Mouse (Mus musculus) naive thymus-derived CD4-positive, alpha-beta T cell, adult 5 months (primary cell): ENCODE results near the gene Pbx4. TPM values are rescaled to one million over a fixed set of nuclear protein-coding genes. Genes with fewer than 3 reads are reported as not detected.

Source experiments
- polyA plus RNA-seq: library from polyadenylated mRNA; unstranded; fragments of 100-300 nt; shearing (Covaris generic); gene quantifications from one replicate; pipeline ENCODE4 v1.2.1, GENCODE M21; 2017

Pbx4 gene
- polyA plus RNA-seq: 7.5 TPM

GRCm38 (mm10) chr8:69832298-69832853 lies at the start of gene Pbx4:
Gene Pbx4 (plus strand): TSS chr8:69832491.

GRCm38 (mm10) chr8:69790773-69791367 lies 41.4 kb upstream of the Pbx4 start, which contains the start of the genes Atp13a1 and Zfp866:
Gene Atp13a1 (plus strand): TSS chr8:69791163.
Gene Zfp866 (minus strand): TSS chr8:69791178.

GRCm38 (mm10) chr8:69808094-69808863 lies 24.0 kb upstream of the Pbx4 start, which contains the start of gene Gmip:
Gene Gmip (plus strand): TSS chr8:69808679.

GRCm38 (mm10) chr8:69822386-69823191 lies 9.7 kb upstream of the Pbx4 start, which contains the start of gene Lpar2:
Gene Lpar2 (plus strand): TSS chr8:69822429.

GRCm38 (mm10) chr8:69887289-69888243 lies 55.3 kb downstream of the Pbx4 start, which contains the start of gene Cilp2:
Gene Cilp2 (minus strand): TSS chr8:69887687.

GRCm38 (mm10) chr8:69902163-69903062 lies 70.1 kb downstream of the Pbx4 start, which contains the start of the genes Tssk6, Ndufa13 and Yjefn3:
Gene Tssk6 (plus strand): TSS chr8:69902184.
Gene Ndufa13 (minus strand): TSS chr8:69902558.
Gene Yjefn3 (minus strand): TSS chr8:69902712.

Other genes starting within 250 kb of the Pbx4 start
- gene Zfp868, start 206.9 kb upstream of the Pbx4 start, polyA plus RNA-seq: 47.5 TPM
- gene Zfp964, start 178.0 kb upstream of the Pbx4 start, polyA plus RNA-seq: 0.16 TPM
- 104 TPM for gene Zfp869, start 121.8 kb upstream of the Pbx4 start, polyA plus RNA-seq
- 7.9 TPM for gene Zfp963, start 82.5 kb upstream of the Pbx4 start, polyA plus RNA-seq
- gene Gm20422, start 57.6 kb upstream of the Pbx4 start, polyA plus RNA-seq: 1.2 TPM
- gene Atp13a1, start 41.3 kb upstream of the Pbx4 start, polyA plus RNA-seq: 109 TPM
- gene Zfp866, start 41.3 kb upstream of the Pbx4 start, polyA plus RNA-seq: 30.1 TPM
- 168 TPM for gene Gmip, start 23.8 kb upstream of the Pbx4 start, polyA plus RNA-seq
- gene Lpar2, start 10.1 kb upstream of the Pbx4 start, polyA plus RNA-seq: 0.06 TPM
- gene Cilp2, start 55.2 kb downstream of the Pbx4 start, polyA plus RNA-seq: not detected
- gene Tssk6, start 69.7 kb downstream of the Pbx4 start, polyA plus RNA-seq: 1.3 TPM
- gene Ndufa13, start 70.1 kb downstream of the Pbx4 start, polyA plus RNA-seq: 80.1 TPM
- 1.7 TPM for gene Yjefn3, start 70.2 kb downstream of the Pbx4 start, polyA plus RNA-seq
- 116 TPM for gene Gatad2a, start 163.9 kb downstream of the Pbx4 start, polyA plus RNA-seq
- 143 TPM for gene Mau2, start 210.2 kb downstream of the Pbx4 start, polyA plus RNA-seq
- gene Sugp1, start 210.3 kb downstream of the Pbx4 start, polyA plus RNA-seq: 52.6 TPM
- not detected for gene Tm6sf2, start 240.4 kb downstream of the Pbx4 start, polyA plus RNA-seq